Mouse (Mus musculus) brain, embryonic 18.5 days (tissue): ENCODE measurements around the gene Cdk8.

Source experiments
- DNase-seq: peaks from one replicate; pipeline ENCODE4 v3.0.0-alpha.2; 2012; ENCODE audit warnings: low read depth, low spot score

Gene Cdk8

DNA sequence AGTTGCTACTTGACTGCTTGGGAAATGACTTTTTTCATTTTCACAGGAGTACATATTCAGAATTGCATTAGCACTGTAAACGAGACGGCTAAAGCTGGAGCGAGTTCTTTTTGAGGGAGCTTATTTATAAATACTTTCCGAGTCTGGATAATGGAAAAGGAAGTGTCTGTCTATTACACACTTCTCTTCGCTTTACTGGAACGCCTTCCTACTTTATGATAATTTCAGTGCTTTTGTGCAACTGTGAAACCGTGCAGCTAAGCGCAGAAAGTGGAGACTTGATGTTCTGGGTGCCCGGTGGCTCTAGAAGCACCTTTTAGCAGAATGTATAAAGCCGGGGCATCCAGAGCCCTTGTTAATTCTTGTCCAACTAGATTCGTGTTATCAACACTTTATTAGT, 1.8 kb downstream of the Cdk8 start:
- no peak for DNase-seq

GRCm38 (mm10) chr5:146234336-146234735, 3.3 kb downstream of the Cdk8 start:
- no peak for DNase-seq

DNA sequence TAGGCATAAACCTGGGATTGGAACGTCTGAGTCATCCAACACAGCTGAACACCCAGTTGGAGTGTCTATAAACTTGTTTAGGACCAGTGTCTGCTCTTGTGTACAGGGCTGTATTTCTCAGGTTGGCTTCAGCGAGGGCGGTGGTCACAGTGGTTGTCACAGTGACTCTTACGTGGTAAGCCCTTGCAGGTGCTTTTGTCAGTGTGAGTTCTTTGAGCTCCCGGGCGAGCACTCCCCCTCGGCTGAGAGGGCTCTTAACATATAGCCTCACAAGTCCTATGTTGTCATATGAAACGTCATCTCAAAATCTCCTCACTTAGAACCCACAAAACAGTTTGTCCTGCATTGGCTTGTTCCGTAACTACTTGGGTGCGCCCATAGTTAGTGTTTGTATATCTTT, 7.2 kb downstream of the Cdk8 start:
- no peak for DNase-seq

DNA sequence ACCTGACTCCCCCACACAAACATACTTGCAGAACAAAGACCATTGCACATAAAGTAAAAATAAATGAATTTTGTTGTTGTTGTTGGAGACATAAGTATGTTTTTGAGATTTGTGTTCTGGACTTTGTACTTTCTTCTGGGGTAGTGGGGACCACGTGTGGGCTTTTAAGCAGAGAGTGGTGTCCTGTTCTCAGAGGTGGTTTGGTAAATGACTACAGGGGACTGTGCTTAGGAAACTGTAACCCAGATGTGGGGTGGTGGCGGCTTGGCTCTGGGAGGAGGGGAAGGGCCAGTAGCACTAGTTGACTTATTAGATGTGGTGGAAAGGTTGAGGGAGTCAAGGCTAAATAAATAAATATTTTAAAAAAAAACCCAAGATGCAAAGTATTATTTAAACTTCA, 9.7 kb downstream of the Cdk8 start:
- no peak for DNase-seq

DNA sequence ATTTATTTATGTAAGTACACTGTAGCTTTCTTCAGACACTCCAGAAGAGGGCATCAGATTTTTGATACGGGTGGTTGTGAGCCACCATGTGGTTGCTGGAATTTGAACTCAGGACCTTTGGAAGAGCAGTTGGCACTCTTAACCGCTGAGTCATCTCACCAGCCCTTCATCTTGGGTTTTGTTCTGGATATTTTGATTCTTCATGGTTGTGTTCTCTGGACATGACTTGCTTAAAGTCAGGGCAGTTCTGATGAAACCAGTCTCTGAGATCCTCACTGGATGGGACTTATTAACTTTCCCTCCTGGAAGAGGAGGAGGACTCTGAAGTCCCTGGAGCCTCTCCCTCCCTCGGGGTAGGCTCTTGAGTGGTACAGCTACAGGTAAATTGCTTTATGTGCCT, 10.2 kb downstream of the Cdk8 start:
- no peak for DNase-seq

- DNase-seq, result no peak
Measured at GRCm38 (mm10) chr5:146245193-146245592, 14.2 kb downstream of the Cdk8 start.

DNA sequence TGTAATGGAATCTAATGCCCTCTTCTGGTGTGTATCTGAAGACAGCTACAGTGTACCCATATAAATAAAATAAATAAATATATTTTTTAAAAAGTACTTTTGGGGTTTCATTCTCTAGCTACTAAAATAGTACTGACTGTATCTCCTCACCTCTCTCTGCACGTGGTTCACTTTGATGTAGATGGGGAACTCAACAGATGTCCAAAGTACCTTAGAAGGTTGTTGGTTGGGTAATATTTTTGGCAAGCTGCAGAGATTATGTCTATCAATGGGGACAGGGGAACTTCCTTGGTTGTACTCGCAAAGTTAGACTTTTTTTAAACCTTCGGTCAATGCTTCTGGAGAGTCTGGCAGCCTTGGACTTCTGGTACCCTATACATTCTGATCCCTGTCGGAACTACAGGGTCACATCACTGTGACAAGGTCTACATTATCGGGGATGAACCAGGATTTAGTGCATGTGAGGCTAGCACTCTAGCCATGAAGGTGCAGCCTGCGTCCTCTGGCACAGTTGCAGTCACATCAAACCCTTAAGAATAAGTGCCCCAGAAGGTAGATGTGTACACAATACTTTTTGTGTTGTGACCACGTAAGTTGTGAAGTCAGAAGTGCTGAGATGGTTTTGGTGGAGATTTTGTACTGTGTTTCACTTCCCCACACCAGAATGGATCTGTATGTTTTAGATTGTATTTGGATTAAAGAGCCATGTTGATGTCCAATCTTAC, 14.8 kb downstream of the Cdk8 start:
- DNase-seq, result no peak

- no peak for DNase-seq
Measured at GRCm38 (mm10) chr5:146246386-146246785, 15.4 kb downstream of the Cdk8 start.

- DNase-seq, result no peak
Measured at GRCm38 (mm10) chr5:146247709-146248108, 16.7 kb downstream of the Cdk8 start.

- no peak for DNase-seq
Measured at GRCm38 (mm10) chr5:146248746-146249145, 17.7 kb downstream of the Cdk8 start.

- no peak for DNase-seq
Measured at GRCm38 (mm10) chr5:146250369-146251075, 19.5 kb downstream of the Cdk8 start.

DNA sequence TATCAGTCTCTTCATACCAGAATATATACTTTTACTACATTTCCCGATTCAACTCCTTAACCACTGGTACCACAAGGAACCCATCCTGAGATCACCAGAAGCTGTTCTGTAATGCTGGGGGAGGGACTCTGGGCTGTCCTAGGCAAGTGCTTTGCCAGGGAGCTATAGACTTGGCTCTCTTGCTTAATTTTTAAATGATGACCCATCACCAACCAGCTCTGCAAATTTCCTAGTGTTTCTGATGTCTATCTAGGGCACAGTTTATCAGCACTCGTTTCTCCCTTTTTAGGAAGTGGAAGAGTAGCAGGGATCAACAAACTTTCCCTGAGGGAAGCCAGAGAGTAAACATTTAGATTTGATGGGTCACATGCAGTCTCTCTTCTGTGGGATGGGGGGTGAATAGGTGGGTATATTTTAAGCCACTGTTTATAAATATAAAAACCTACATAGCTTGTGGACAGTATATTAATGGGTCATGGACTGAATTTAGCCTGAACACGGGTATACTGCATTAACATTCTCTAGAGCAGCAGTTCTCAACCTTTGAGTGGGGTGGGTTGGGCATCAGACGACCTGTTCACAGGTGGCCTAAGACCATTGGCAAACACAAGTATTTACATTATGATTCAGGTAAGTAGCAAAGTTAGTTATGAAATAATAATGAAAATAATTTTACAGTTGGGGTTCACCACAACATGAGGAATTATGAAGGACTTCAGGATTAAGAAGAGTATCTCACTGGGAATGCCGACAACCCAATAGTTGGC, 20.8 kb downstream of the Cdk8 start:
- DNase-seq, result no peak

GRCm38 (mm10) chr5:146253644-146254043, 22.6 kb downstream of the Cdk8 start:
- DNase-seq, result no peak

DNA sequence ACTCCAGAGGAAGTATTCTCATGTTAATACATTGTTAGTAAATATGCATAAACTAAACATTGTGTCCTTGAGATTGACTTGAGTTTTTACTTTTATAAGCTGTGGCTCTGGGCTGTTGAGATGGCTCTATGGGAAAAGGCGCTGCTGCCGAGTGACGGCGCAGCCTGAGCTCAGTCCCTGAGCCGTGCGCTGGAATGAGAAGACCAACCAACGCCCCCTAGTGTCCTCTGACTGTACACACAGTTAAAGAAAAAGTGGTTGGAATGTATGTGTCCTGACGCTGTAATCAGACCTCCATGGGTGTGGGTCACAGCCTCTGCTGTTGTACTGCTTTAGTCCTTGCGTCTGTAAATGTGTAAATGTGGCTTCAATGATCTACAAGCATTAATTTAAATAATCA, 29.0 kb downstream of the Cdk8 start:
- no peak for DNase-seq

- no peak for DNase-seq
Measured at GRCm38 (mm10) chr5:146265934-146266591, 35.0 kb downstream of the Cdk8 start.

DNA sequence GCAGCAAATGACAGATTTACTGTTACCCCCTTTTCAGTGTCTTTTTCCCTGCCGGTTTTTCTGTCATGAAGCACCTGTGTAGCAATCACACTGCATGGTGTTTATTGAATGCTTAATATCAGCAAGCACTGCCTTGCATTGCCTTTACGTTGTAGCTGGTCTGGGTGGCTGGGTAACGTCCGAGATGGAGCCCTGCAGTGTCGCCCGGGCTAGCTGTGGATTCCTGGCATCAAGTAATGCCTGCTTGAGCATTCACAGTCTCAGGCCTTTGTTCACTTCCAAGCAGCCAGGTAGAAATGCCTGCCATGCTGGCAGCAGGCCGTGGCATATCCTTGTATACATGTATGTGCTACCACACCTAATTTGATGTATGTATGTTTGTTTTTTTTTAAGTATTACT, 36.7 kb downstream of the Cdk8 start:
- no peak for DNase-seq

GRCm38 (mm10) chr5:146270593-146270992, 39.6 kb downstream of the Cdk8 start:
- no peak for DNase-seq

GRCm38 (mm10) chr5:146271662-146272061, 40.6 kb downstream of the Cdk8 start:
- no peak for DNase-seq

GRCm38 (mm10) chr5:146273096-146273495, 42.1 kb downstream of the Cdk8 start:
- DNase-seq, result no peak

DNA sequence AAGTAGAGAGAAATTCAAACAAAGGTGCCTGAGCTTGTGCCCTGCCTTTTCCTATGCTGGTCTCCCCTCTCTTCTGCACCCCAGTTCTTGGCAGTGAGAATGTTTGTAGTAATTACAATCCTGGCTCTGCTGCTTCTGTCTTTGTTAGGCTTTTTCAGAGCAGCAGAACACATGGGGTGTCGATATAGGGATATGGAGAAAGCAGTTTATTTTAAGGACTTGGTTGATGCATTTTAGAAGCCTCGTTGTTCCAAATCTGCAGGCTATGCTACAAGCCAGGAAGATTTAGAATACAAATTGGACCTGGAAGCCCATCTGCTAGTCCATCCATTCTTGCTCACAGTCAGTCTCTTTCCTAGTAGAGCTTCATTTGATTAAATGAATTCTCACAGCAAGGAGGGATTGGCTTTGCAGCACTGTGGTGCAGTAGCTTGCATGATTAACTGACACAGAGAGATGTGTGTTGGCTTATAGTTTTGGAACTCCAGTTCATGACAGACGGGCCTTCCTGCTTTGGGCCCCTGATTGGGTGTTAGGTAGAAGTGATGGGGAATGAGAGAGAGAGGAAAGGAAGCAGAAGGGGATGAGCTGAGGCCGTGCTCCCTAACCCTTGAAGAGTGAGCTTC, 43.5 kb downstream of the Cdk8 start:
- DNase-seq, result peak; percentile 42

DNA sequence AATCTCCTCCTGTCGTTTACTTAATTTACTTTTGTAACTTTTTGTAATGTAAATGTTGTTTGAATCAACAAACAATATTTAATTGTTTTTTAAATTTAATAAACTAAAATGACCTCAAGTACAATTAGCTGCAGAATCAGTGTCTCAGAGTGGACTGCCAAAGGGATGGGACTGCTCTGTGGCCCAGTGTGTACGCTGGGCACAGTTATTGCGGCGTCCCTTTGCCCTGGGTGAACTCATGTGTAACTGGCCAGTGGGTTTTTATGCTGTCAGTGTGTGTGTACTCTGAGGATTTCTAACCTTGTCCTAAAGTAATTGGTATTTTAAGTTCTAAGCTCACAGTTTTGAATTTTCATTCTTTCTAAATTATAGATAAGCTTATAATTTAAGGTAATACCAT, 46.5 kb downstream of the Cdk8 start:
- no peak for DNase-seq

- DNase-seq, result no peak
Measured at GRCm38 (mm10) chr5:146280012-146280411, 49.0 kb downstream of the Cdk8 start.
